In the genomic region with DNA sequence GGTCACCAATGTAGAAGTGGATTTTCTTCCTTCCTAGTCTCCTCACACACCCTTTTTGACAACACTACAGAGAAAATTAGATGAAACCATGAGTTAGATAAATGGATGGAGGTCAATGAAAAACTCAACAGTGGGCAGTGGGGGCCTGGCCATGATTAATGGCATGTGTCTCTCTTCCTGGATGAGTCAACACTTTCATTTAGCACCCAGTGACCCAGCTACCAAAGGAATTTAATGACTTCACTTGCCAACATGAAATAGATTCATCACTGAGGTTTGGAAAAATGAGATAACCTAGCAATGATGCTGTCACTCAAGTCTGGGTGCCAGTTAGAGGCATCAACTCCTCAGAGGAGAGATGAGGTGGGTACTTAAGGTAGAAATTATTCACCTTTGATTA, we compare ENCODE assay signal across 46 mouse cellular contexts. TPM values are rescaled to one million over a fixed set of nuclear protein-coding genes. Genes with fewer than 3 reads are reported as not detected.
"Had no signal": no experiment of that assay in that cellular context is flagged by ENCODE, and none has a peak within 500 bp of the region (broad histone marks: within the 10 kb centered on the region; RNA-seq: fewer than 3 reads in every experiment).

No protein-coding gene starts in this region.

- ATAC-seq: hindbrain, embryonic 16.5 days; hindbrain, postnatal 0 days; inflammation-experienced regulatory T-cells, adult 6 months; intestine, embryonic 15.5 days; intestine, embryonic 16.5 days; intestine, postnatal 0 days had no signal

- H3K4me3 ChIP-seq: heart, embryonic 12.5 days; heart, embryonic 13.5 days; heart, embryonic 15.5 days; hindbrain, embryonic 10.5 days; hindbrain, embryonic 12.5 days; hindbrain, embryonic 13.5 days; hindbrain, embryonic 15.5 days; intestine, embryonic 15.5 days; kidney, embryonic 15.5 days; layer of hippocampus, adult 2 months; left cerebral cortex, adult 2 months had no signal

- H3K4me2 ChIP-seq: heart, embryonic 12.5 days; heart, embryonic 13.5 days; heart, embryonic 15.5 days; hindbrain, embryonic 12.5 days; hindbrain, embryonic 13.5 days; hindbrain, embryonic 14.5 days; hindbrain, embryonic 15.5 days; intestine, embryonic 15.5 days; kidney, embryonic 15.5 days had no signal

- H3K9ac ChIP-seq: heart, embryonic 12.5 days; heart, embryonic 13.5 days; heart, embryonic 15.5 days; hindbrain, embryonic 12.5 days; hindbrain, embryonic 13.5 days; hindbrain, embryonic 14.5 days; hindbrain, embryonic 15.5 days; intestine, embryonic 15.5 days; kidney, embryonic 15.5 days had no signal

- H3K27me3 ChIP-seq: heart, embryonic 12.5 days; heart, embryonic 13.5 days; heart, embryonic 15.5 days; hindbrain, embryonic 12.5 days; hindbrain, embryonic 13.5 days; hindbrain, embryonic 15.5 days; intestine, embryonic 15.5 days; kidney, embryonic 15.5 days had no signal

- H3K27ac ChIP-seq: heart, embryonic 13.5 days; heart, embryonic 15.5 days; hindbrain, embryonic 10.5 days; hindbrain, embryonic 12.5 days; hindbrain, embryonic 13.5 days; hindbrain, embryonic 14.5 days; hindbrain, embryonic 15.5 days; hindbrain, postnatal 0 days; intestine, embryonic 15.5 days; kidney, embryonic 15.5 days; kidney, postnatal 0 days; layer of hippocampus, adult 2 months; left cerebral cortex, adult 2 months had no signal

- H3K36me3 ChIP-seq: heart, embryonic 12.5 days; heart, embryonic 13.5 days; heart, embryonic 15.5 days; hindbrain, embryonic 10.5 days; hindbrain, embryonic 12.5 days; hindbrain, embryonic 13.5 days; hindbrain, embryonic 15.5 days; intestine, embryonic 15.5 days; kidney, embryonic 15.5 days had no signal

- H3K9me3 ChIP-seq: heart, embryonic 12.5 days; heart, embryonic 13.5 days; heart, embryonic 15.5 days; hindbrain, embryonic 10.5 days; hindbrain, embryonic 12.5 days; hindbrain, embryonic 13.5 days; hindbrain, embryonic 15.5 days; intestine, embryonic 15.5 days; kidney, embryonic 15.5 days had no signal

- DNase-seq: heart, postnatal 10 days; heart, postnatal 14 days; heart, postnatal 36 days; heart, postnatal 4 days; kidney, adult 11 months; kidney, adult 18-20 months; kidney, adult 2 months; kidney, adult 8-10 months; kidney, adult 9 months; kidney, postnatal 10 days; kidney, postnatal 25 days; kidney, postnatal 36 days; kidney, postnatal 4 days; layer of hippocampus, adult 9-11 months; layer of hippocampus, postnatal 36 days had no signal

- H3K4me1 ChIP-seq: heart, embryonic 12.5 days; heart, embryonic 13.5 days; heart, embryonic 15.5 days; hindbrain, embryonic 10.5 days; hindbrain, embryonic 12.5 days; hindbrain, embryonic 13.5 days; hindbrain, embryonic 15.5 days; intestine, embryonic 15.5 days; kidney, embryonic 15.5 days had no signal

RNA-seq across cellular contexts. Expression of a gene that starts 46.9 kb away (rescaled TPM):
- total RNA-seq: heart, postnatal 10 days; heart, postnatal 14 days; heart, postnatal 25 days; heart, postnatal 36 days; heart, postnatal 4 days; hematopoietic stem cell, adult 5-6 weeks; hindbrain, postnatal 0 days; layer of hippocampus, adult 18-20 months; layer of hippocampus, adult 2 months; layer of hippocampus, adult 8-10 months; layer of hippocampus, postnatal 10 days; layer of hippocampus, postnatal 14 days; layer of hippocampus, postnatal 25 days; layer of hippocampus, postnatal 36 days had no signal
- polyA plus RNA-seq: heart, embryonic 12.5 days; heart, embryonic 13.5 days; heart, embryonic 14.5 days; heart, embryonic 15.5 days; heart, embryonic 16.5 days; heart, postnatal 0 days; hindbrain, embryonic 10.5 days; hindbrain, embryonic 11.5 days; hindbrain, embryonic 12.5 days; hindbrain, embryonic 13.5 days; hindbrain, embryonic 15.5 days; inflammation-experienced regulatory T-cells, adult 6 months; kidney, adult 2 months; kidney, embryonic 14.5 days; kidney, embryonic 15.5 days; kidney, embryonic 16.5 days; kidney, postnatal 0 days had no signal

RNA-seq across cellular contexts. Expression of a gene that starts 56.7 kb away (rescaled TPM):
- polyA plus RNA-seq: inflammation-experienced regulatory T-cells, adult 6 months had no signal
